Mouse (Mus musculus) testis, postnatal 10 days (tissue): Measurements from ENCODE around the gene Nptx1.
A peak's percentile ranks its signal among the peaks of the same experiment; 100 is the strongest.

ENCODE experiments used
- DNase-seq: peaks from one replicate; pipeline ENCODE4 v3.0.0; 2021; ENCODE audit warnings: low spot score

The Nptx1 gene

DNA sequence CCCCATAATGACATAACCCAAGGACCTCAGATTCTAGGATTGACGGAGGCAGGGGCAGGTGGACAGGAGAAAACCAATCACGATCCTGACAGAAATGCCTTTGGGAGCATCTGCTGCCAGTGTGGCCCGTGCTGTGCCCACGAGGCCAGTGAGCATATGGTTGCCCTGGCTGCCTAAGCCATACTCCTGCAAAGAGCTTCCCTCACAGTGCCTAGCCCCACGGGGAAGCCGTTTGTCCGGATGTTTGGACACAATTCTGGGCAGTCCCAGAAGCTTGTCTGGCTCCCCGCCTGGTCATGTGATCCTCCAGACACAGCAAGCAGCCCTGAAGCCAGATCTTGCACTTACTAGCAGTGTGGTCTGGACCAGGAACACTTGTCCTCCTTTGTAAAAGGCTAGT, 24.8 kb downstream of the Nptx1 start:
- no peak for DNase-seq

DNA sequence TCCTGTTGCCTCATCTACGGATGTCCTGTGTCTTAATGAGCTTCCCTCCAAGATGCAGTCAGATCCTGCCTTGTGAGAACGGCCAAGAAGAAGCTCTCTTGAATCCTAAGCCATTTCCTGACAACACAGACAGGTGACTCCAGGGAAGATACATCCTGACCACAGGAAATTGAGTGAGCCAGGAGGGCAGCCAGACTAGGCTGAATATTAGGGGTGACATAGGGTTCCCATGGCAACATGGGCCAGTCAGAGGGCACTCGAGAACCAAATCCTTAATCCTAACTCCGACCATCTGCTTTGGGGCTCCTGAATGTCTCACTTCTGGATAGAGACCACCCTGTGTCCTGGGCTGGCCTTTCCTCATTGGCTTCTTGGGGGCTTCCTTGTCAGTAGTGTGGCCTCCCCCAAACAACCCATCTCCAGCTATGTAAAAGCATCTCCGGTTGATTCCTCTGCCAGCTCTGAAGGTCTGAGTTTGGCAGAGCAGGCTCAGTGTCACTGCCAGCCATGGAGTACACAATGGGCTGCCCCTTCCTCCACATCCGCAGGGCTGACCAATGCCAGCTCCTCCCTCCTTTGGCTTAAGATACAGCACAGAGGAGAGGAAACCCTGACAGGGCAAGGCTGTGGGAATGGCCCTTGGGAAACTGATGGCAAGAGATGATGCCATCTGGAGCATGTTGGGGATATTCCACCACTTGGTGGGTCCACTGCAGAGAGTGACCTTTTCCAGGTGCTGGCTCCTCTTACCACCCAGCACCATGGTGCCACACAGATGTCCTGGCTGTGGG, 25.4 kb downstream of the Nptx1 start:
- DNase-seq = no peak

DNA sequence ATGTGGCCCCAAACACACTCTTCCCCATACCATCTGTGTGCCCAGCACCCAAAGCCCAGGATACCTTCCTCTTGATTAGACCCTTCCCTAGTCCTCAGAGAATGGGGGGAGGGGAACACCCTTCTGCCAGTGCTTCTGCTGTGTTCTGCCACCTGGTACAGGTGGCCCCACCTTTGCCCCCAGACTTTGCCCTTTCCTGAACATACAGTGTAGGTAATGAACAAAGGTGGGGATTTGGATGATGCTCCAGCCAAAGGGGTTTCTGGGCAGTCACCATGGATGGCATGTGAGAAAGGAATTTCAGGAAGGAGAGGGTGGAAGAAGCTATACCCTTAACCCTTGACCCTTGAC, 26.9 kb downstream of the Nptx1 start:
- DNase-seq = no peak

- no peak for DNase-seq
These were observed 27.4 kb downstream of the Nptx1 start for GRCm38 (mm10) chr11:119520005-119520712.

DNA sequence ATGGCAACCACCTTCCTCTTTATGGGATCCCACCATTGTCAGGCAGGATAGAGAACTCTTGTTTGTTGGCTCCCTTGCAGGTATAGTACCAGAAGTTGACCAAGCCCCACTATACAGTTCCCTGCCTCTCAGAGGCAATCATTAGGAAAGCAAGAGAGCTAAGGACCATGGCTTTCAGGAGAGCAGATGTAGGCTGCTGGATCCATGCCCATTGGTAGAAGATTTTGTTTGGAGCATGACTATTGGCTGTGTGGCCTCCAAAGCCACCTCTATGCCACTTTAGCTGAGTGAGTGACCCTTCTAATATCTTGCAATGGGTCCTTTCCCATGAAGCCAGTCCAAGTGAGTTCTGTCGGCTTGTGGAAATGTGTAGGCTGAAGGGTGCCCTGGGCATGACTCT, 28.2 kb downstream of the Nptx1 start:
- DNase-seq = no peak

DNA sequence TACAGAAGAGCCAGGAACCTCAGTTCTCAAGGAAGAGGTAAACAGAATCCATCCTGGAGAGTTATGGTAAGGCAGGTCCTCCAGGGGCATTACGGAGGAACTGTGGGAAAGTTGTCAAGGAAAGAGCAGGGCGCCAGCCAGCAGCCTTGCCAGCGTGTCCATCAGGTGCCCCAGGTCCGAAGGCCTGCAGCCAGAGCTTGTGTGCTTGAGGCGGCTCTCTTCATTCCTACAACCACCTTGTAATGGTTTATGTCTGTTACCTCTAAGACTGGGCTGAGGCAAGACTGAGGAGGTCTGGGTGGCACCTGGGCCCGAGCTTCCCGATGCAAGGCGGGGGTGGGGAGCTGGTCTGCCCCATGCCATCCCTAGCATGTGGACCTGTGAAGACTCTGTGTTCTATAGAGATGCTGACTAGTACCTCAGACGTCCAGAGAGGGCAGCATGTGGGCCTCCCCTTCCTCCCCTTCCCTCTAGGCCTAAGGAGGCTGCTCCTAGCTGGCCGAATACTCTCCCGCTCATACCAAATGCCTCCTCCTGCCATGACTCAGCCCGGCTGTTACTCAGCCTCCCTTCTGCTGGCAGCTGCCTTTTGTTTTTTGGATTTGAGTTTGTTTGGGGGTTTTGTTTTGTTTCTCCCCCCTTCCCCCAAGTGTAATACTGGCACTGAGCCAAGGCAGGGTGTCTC, 30.7 kb downstream of the Nptx1 start:
- no peak for DNase-seq

GRCm38 (mm10) chr11:119515823-119516676, 31.5 kb downstream of the Nptx1 start:
- no peak for DNase-seq

GRCm38 (mm10) chr11:119514967-119515636, 32.5 kb downstream of the Nptx1 start:
- no peak for DNase-seq

- DNase-seq = no peak
These were observed 33.3 kb downstream of the Nptx1 start for GRCm38 (mm10) chr11:119514108-119514860.

DNA sequence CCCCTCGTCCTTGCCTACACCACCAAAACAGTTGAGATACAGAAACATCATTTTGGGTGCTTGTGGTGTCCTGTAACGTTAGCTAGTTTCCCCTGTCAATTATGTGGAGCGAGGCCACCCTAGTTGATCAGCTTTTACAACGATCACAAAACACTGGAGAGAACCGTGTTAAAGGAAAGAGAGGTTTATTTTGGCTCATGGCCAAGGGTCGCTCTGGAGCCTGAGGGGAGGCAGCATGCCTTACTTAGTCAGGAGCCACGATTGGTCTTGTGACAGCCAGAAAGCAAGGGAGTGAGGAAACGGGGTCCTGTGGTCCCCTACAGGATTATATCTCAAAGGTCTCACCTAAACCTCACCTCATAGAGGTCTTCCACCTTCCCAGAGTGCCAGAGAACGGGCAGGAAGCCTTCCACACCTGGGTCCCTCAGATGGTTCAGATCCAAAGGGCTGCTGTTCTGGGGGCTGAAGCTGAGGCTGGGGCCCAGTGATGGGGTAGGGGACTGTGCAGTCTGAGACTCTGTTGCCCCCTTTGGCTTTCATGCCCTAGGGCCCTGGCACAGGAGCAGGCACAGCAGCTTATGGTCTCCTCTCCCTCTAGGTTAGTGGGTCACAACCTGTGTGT, 34.4 kb downstream of the Nptx1 start:
- no peak for DNase-seq

DNA sequence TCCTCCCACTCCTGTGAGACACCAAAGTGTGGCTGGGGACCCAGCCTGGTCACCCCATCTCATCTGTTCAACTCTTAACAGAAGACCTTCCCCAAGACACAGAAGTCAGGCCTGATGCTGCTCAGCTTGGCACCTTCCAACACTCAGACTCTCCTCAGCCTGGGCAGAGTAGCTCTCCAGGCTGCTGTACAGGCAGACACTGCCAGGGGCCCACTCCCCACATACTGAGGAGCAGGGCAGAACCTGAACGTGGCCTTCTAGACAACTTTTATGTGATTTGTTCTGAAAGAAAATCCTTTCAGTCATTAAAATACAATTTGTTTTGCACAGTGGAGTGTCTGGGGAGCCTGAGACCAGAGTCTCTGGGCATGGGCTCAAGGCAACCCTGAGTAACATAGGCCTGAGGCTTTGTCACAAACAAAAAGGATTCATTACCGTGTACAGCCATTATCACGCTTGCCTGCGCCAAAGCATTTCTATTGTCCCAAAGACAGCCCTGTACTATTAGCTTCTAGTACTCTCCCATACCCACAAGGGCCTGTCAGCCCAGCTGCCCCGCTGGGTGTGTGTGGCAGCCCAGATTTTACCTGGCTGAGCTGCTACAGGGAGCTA, 38.3 kb downstream of the Nptx1 start:
- no peak for DNase-seq

- DNase-seq = no peak
These were observed 39.8 kb downstream of the Nptx1 start for GRCm38 (mm10) chr11:119507772-119508171.

GRCm38 (mm10) chr11:119506386-119506785, 41.2 kb downstream of the Nptx1 start:
- no peak for DNase-seq

DNA sequence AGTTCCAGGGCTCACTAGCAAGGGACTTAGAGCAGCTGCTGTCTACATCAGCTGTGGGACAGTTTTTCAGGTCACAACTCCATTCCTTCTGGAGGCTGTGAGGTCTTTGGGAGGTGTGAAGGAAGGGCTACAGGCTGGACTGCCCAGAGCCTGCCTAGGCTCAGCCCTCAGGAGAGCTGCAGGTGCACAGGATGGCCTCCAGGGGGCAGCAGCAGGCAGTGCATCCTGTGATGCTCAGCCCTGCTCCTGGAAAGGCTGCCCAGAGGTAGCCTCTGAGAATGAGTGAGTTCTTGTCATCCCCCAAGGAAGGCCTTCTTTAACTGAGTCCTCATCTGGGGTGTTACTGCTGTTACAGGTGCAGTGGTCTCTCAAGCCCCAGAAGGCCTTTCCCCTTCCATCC, 43.9 kb downstream of the Nptx1 start:
- peak; percentile 90 for DNase-seq

GRCm38 (mm10) chr11:119500011-119500410, 47.5 kb downstream of the Nptx1 start:
- no peak for DNase-seq

- DNase-seq = no peak
These were observed 48.3 kb downstream of the Nptx1 start for GRCm38 (mm10) chr11:119499297-119499696.

DNA sequence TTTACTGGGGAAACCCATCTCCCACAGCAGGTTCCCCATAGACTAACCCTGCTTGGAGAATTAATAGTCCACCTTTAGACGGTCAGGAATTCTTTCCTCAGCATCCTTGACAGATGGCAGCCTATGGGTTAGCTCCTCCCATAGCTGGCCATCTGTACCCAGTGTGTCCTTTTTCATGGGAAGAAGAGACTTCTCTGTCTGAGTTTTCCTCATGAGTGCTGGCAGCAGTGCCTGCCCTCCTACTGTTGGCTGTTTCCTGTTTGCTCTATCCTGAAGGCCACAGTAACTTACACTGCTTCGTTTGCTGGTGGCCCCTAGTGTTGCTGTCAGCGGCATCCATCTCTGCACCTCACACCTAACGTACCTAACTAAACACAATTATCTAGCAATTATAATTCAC, 50.1 kb downstream of the Nptx1 start:
- no peak for DNase-seq

DNA sequence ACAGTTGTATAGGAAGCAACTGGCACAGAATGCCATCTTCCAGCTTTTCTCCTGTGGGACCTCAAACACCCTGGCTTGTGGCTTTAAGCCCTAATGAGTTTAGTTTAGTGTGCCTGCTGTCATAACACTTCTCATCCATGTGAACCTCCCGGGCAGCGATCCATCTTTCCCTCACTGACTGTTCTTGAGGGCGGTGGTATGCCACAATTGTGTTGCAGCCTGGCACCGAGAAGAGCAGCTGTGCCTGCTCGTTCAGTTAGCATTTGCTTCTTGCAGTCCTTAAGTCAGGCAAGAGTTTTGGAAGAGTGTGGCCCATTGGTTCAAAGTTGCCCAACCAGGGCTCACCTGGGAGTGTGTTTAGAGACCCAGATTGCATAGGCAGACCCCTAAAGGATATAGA, 51.4 kb downstream of the Nptx1 start:
- no peak for DNase-seq

- DNase-seq = no peak
These were observed 54.0 kb downstream of the Nptx1 start for GRCm38 (mm10) chr11:119493516-119493915.

- no peak for DNase-seq
These were observed 54.7 kb downstream of the Nptx1 start for GRCm38 (mm10) chr11:119492830-119493229.
